Mouse (Mus musculus) cerebellum, adult 11-12 months (tissue): Measurements from ENCODE around the gene Zdhhc15.
"Not testable (repeated sequence)": the region's sequence is repeated elsewhere in the genome, so short reads cannot be mapped to it uniquely, and the experiment has no call there.

ENCODE experiments used
- DNase-seq: peaks from one replicate; pipeline ENCODE4 v3.0.0; 2022

Gene Zdhhc15

DNA sequence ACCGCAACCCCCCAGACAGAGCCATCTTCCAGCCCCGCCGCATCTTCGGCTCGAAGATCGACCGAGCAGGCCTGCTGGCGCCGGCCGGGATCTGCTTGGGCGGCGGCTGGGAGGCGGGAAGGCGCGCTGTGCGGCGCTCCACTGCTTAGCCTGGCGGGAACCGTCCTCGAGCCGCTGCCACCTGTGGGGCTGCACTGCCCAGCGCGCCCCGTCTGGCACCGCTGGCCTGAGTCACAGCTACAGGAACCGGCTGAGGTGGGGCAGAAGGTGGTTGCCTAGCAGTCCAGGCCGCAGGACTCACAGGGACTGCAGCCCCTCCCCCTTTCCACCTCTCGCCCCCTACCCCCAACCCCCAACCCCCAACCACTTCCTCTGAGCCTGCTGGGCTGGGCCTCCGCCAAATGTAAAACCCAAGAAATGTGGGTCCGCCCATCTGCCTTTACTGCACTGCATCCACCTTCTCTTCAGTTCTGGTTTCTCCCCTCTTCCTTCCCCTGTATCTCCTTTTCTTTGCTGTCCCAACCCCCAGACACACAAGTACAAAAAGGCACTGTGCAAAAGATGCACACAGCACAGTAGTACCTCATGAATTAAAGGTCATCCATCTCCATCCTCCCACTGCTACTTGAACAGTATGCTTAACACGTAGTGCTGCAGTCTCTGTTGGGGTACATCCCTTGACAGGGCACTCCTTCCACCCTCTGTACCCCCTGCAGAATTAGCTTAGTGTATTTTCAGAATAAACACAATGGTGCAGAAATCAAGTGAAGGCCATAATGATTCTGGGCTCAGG lies at the start of gene Zdhhc15:
TSS of gene Zdhhc15 (minus strand) at position 308 of the 793 bp plus-strand sequence.
- DNase-seq, result no peak

DNA sequence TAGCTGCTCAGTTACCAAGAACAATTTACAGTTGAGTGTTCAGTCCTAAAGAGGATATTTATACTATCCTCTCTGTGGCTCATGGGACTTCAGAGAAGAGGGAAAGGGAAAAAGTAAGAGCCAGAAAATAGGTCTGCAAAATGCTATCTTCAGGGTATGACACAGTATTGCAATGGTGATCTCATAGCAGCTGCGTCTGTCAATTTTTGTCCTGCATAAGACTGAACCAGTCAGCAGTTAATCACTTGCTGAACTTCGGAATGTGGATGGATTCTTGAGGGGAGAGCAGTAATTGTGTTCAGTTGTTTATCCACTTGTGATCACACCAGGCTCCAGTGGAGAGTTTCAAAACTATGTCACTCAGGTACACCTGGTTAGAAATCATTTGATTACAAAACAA lies 37.1 kb upstream of the Zdhhc15 start:
- DNase-seq, result no peak

DNA sequence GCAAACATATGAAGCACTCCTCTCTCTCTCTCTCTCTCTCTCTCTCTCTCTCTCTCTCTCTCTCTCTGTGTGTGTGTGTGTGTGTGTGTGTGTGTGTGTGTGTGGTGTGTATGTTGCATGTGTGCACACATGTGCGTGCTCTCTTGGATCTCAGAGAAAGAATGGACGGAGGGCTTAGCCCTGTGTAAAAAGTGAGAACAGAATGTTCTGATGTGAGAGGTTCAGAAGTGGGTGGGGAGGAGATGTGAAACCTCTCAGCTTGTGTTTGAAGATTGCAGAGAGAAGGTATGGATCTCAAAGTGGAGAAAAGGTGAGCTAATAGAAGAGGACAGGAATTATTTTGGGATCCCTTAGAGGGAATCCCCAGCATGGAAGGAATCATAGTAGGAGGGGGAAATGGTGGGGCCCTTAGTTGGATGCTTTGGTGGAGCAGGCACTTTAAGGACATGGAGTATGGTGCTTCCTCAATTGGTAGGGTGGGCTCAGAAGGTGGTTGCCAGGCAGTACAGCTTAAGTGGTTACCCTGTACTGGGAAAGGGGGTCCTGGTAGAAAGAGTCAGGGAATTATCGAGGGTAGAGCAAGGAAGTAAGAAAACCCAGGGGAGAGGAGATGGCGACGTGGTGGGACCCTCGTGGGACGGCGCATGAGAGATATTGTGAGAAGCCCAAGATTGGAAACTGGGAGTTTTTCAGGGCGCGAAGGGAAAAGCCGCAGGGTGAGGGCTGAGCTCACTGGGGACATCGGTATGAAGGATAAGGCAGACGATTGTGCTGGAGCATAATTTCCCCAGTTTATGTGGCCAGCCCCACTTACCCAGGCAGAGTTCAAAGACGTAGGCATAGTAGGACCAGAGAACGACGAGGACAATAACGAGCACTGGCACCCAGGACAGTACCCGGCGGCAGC lies 761 bp downstream of the Zdhhc15 start:
- no peak for DNase-seq

DNA sequence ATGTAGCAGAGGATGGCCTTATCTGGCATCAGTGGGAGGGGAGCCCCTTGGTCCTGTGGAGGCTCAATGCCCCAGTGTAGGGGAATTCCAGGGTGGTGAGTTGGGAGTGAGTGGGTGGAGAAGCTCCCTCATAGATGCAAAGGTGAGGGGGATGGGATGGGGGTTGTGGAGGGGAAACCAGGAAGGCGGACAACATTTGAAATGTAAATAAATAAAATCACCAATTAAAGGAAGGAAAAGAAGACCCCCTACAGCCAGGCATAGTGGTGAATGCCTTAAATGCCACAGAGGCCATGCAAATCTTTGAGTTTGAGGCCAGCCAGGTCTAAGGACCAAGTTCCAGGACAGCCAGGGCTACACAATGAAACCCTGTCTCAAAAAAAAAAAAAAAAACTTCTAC lies 13.9 kb downstream of the Zdhhc15 start:
- no peak for DNase-seq

DNA sequence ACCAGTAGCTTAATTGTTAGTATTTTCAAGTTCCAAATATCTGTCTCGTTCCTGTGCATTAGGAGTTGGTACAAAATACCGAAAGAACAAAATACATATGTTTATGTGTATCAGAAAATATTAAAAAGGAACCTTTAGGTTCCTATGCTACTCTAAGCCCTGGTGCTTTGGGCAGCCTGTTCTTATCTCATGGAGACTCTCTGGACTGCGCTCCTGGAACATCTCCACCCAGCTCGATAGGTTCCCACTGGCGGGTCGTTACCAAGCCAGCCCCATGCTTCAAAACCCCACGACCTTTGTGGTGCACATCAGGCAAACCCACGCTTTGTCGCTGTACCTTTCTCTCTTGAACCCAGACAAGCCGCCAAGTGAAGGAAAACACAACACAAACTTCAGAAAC lies 58.3 kb downstream of the Zdhhc15 start:
- no peak for DNase-seq

DNA sequence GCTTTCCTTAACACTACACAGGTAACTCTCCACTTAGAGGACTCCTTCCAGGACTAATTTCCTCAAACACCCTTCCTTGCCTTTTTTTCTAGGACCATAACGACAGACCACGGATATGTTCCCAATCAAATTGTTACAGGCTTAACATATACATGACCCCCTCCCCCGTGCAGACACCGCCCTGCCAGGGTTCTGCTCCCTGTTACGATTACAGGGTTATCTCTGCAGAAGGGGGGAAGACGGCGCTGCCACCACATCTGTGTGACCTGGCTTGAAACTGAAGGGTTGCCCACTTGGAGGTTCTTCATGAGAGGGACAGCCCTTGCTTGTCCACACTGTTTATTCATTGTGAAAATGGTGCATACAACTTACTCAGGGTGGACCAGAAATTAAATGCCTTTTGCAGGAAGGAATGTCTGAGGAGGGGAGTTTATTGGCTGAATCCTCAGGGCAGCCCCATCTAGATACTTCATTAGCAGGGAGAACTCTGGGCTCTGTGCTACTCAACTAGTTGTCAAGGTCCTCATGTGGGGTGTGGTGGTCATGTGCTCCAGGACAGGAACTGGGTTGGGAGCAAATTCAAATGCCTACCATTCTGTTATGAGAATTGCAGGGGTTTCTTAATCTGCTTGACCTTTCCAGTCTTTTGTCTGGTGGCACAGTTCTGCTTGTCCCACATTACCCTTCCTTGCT lies 67.0 kb downstream of the Zdhhc15 start:
- not testable (repeated sequence) for DNase-seq

DNA sequence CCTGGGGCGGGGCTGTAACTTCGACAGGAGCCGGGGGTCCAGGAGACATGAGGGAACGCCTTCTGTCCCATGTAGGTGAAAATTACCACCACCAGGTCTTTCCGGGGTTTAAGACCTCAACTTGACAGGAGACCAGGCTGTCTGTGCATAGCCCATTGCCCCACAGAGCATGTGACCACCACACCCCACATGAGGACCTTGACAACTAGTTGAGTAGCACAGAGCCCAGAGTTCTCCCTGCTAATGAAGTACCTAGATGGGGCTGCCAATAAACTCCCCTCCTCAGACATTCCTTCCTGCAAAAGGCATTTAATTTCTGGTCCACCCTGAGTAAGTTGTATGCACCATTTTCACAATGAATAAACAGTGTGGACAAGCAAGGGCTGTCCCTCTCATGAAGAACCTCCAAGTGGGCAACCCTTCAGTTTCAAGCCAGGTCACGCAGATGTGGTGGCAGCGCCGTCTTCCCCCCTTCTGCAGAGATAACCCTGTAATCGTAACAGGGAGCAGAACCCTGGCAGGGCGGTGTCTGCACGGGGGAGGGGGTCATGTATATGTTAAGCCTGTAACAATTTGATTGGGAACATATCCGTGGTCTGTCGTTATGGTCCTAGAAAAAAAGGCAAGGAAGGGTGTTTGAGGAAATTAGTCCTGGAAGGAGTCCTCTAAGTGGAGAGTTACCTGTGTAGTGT lies 68.5 kb downstream of the Zdhhc15 start:
- DNase-seq, result not testable (repeated sequence)

DNA sequence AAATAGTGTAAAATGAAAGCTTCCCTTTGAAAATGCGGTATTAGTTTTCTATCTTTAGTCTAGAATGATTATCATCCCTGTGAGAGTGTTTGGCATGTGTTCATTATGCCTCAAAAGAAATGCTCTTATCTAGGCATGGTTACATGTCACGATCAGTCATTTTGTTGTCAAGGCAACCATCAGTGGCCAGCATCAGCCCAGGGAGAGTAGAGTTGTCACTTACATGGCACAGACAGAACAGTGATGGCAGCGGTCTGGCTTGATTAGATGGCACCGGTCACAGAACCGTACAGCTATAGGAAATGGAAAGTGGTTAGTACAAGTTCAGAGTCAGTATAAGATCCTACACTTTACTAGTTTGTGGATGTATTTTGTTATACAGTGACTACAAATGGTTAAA lies 96.9 kb downstream of the Zdhhc15 start:
- DNase-seq, result no peak

DNA sequence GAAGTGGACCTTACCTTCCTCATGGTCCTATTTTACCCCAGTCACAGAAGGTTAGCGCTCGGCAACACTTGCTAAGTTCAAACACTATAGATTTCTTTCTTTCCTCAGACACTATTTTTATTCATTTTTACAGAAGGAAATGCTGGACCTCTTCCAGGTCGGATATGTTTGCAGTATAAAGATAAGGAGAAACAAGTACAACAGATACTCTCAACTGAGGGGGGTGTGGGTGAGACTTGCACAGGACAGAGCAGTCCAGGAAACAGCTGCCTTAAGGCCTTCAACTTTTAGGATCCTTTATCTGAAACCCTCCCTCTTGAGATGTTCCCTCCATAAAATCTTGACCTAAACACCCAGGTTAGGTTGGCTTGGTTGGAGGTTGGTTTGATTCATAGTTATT lies 103.4 kb downstream of the Zdhhc15 start:
- DNase-seq, result no peak

DNA sequence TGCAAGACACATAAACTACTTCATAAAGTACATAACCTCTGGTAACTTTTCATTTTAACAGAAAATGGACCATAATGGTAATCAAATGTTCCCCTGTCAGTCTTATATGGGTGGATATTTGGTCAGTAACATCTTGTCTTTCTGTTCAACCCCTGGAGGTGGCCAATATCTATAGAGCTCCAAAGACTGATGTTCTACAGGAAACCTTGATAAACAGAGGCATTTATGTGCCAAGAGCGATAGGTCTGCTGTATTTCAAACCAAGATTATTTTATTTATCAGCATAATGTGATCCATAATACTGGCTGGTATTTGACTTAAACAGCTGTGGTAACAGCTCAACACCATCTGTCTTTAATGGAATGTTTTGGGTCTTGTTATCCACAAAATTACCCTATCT lies 125.6 kb downstream of the Zdhhc15 start:
- no peak for DNase-seq

DNA sequence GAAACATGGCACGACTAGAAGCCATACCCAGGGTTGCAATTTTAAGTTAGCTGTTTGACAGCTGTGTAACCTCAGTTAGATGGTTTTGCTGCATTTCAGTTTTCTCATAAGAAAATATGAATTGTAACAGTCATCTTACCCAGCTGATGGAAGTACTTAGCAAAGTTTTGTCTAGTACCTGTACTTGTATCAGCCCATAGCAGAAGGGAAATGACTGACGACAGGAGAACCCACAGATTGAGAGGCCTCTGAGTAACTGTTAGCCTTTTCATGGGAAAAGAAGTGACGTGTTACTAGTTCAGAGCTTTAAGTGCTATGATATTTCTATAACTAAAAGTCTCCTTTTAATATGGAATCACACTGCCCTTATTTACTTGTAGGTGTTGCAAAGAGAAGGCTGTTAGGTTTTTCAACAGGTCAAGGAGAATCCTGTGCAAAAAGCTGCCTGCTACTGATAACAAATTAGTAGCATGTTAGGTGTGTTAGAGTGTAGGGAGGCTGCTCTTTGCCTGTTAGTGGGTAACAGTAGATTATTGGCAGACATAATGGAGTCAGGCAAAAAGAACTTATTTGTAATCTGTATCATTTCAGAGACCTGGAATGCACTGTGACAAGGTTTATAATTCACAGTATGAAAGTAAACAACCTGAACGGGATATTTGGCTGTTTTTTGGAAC lies 126.8 kb downstream of the Zdhhc15 start:
- DNase-seq, result no peak

DNA sequence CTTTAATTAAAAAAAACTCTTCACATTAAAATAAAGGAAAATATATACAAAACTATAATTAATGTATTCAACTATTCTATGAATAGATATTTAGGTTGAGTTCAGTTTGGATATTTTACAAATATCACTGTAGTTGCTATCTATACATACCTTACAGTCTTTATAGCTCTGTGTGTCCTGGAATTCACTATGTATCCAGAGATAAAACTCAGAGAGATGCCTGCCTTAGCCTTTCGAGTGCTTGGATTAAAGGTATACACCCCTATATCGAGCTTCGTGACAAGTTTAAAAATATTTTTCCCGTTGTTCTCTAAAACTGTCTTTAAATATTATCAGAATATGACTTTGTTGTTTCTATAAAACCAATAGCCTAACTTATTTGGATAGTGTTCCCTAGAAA lies 128.2 kb downstream of the Zdhhc15 start:
- DNase-seq, result no peak

DNA sequence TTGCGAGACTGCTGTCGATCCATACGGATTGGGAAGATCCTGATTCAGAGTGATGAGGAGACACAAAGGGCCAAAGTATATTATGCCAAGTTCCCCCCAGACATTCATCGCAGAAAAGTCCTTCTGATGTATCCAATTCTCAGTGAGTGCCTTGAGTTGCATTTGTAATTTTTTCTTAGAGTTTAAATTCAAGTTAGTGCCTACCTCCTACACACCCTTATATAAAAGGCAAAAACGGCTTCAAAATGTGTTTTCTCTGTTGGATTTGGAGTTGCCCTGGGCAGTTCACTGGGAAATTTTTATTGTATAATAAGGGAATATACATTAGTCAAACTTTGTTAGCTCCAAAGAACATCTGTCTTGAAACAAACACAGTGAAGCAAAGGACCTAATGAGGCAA lies 169.1 kb downstream of the Zdhhc15 start:
- no peak for DNase-seq

DNA sequence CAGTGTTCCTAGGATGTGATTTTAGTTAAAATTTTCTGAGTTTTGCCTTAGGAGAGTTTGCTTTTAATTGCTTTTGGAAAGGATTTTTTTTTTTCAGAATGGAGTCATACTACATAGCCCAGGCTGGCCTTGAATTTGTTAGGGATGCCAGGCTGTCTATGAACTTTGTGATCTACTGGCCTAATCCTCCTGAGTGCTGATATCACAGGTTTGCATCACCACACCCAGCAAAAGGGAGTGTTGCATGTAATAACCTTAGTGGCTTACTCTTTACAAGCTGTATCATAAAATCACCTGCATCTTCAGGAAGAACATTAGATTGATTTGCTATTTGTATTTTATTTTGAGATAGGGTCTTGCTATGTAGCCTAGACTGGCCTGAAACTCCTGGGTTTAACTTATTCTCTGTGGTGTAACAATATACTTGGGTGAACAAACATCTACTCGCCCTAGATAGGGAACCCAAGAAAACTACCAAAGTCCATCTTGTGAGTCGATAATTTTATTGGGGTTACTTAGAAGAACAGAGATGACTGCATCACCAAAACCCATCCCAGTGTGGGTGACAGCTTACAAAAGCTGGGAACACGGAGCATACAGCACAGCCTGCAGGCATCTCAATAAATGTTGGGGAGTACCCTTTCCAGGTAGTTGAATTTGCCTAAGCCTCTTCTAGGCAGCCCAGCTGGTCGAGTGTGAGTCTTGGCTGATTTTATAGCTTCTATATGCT lies 181.1 kb downstream of the Zdhhc15 start:
- DNase-seq, result no peak

DNA sequence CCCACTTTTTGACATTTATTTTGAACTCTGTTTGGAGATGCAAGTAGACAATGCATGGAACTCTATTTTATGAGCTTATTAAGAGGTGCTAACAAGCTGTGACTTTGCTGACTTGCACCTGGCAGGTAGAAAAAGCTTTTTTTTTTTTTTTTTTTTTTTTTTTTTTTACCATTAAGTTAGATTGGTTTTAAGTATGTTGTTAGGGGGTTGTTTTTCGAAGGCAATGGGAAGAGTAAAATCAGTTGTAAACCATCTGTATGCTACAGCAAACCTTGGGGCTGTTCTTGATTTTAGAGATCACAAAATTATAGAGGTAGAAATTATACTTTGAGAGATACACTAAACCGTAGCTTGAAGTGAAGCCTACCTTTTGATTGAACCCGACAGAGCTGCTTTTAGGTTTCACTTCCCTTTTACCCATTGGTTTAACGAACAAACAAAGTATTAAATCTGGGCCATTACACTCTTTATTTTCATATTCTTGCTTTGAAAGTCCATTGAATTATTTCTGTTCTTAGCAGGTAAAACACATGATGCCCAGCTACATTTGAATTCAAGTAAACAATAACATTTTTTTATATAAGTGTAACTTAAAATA lies 181.9 kb downstream of the Zdhhc15 start:
- DNase-seq, result no peak

DNA sequence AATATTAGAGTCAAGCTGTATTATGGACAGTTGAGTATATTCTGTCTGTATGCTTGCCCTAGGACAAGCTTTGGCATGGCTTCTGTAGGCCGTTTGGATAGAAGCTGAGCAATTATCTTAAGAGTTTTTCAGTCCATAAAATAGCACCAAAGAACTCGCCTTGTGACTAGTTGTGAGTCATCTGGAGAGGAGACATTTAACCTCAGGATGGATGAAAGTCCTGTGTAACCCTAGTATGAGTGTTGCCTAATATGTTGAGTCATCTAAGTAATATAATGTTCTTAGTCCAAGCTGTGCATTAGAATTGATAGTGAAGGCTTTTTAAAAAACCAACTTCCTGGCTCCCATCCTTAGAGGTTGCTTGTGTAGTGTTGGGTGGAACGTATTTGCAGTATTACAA lies 182.8 kb downstream of the Zdhhc15 start:
- DNase-seq, result no peak
